Mouse (Mus musculus) c-Kit-negative CD71-positive TER-119-positive erythroid progenitor cells, embryonic 14.5 days (primary cell): Measurements from ENCODE around the gene Ost4.

Experiments used
- DNase-seq: peaks from one replicate; pipeline ENCODE4 v3.0.0-alpha.2; 2013; ENCODE audit warnings: low read depth, low spot score

Gene Ost4

GRCm38 (mm10) chr5:30907413-30908059 lies at the start of gene Ost4:
TSS of gene Ost4 (minus strand) at chr5:30907788.
- DNase-seq: peak; percentile 92

DNA sequence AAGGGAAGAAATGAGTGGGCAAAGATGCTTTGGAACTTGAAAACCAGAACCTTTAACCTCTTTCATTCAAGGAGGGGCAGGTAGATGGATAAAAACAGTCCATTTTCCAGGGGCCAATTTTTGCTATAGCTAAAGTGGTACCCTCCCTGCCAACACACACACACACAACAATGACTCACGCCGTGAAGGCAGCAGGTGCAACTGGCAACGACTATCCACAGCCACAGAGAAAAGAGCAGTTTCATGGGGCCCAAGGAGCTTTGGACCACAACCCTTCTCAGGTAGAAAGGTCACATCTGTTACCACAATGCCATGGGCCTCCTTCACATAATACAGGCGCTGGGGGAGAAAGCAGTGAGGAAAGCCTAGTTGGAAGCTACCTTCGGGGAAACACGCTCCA lies 48.2 kb upstream of the Ost4 start:
- no peak for DNase-seq

DNA sequence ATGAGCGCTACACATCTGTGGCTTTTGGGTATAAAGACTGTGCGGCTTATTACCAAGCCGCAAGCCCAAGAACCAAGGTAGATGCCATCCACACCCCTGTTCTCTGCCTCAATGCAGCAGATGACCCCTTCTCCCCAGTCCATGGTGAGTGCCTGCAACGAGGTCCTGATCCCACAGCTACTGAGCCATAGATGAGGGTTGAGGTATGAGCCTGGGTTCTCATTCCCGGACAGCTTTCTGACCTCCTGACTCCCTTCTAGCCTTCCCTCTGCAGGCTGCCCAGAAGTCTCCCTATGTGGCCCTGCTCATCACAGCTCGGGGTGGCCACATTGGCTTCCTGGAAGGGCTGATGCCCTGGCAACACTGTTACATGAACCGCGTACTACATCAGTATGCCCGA lies 47.0 kb upstream of the Ost4 start:
- no peak for DNase-seq

- no peak for DNase-seq
These were observed 46.5 kb upstream of the Ost4 start for GRCm38 (mm10) chr5:30954065-30954464.

DNA sequence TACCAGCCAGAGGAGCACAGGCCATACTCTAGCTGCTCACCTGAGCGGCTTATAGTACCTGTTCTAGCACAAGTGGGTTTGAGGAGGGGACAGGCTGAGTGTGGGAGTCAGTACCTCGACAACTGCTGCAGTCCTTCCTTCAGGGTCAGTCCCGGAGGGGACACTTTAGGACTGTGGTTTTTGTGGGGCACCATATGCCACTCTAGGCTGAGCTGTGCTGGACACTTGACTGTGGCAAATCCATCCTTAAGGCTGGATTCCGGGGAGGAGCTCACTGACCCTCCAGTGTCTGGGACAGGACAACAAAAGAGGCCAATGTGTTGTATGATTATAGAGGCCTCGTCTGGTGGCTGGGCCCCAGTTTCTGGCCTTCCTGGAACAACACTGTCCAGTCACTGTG lies 45.0 kb upstream of the Ost4 start:
- no peak for DNase-seq

DNA sequence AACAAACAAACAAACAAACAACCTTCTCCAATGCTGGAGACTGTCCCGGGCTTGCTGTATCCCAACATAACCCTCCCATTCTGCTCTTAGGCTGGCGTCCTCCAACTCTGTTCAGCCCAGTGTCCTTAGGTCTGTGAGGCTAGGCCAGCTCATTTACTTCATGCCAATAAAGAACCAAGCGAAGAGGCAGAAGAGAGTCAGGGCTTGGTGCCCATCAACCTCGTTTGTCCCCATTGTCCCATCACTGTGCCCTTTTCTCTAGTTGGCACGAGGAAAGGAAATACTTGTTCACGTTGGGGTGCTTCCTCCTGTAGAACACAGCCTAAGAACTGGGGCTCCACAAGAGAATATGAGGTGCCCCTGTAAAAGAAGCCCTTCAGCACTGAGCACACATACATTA lies 44.1 kb upstream of the Ost4 start:
- DNase-seq: no peak

- DNase-seq: no peak
These were observed 43.3 kb upstream of the Ost4 start for GRCm38 (mm10) chr5:30950922-30951321.

GRCm38 (mm10) chr5:30950451-30950850 lies 42.9 kb upstream of the Ost4 start:
- no peak for DNase-seq

DNA sequence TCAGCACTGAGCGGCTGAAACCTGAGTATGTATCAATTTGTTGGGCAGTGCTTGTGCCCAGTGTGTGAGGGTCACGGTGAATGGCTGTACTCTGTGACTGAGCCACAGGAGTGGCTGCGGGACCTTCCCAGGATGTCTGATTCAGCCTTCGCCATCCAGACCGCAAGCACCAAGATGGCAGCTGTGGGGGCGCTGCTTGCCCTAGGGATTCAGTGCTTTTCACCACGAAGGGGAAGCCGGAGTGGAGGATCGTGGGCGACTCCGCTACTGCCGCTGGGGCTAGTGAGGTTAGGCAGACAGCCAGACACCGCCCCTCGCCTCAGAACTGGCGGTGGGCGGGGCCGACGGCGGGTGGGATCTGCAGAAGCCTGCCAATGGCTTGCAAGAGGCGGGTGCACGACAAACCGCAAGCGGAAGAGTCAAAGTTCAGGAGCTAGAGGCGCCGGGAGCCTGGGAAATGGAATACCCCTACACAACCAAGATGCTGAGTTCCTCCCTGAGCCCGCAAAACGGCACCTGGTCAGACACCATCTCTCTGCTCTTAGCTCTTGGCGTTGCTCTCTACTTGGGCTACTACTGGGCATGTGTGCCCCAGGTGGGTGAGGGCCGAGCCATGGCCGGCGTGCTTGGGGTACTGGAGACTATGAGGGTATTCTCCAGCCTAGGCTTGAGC lies 42.2 kb upstream of the Ost4 start:
- DNase-seq: peak; percentile 57

- no peak for DNase-seq
These were observed 41.0 kb upstream of the Ost4 start for GRCm38 (mm10) chr5:30948620-30949019.

DNA sequence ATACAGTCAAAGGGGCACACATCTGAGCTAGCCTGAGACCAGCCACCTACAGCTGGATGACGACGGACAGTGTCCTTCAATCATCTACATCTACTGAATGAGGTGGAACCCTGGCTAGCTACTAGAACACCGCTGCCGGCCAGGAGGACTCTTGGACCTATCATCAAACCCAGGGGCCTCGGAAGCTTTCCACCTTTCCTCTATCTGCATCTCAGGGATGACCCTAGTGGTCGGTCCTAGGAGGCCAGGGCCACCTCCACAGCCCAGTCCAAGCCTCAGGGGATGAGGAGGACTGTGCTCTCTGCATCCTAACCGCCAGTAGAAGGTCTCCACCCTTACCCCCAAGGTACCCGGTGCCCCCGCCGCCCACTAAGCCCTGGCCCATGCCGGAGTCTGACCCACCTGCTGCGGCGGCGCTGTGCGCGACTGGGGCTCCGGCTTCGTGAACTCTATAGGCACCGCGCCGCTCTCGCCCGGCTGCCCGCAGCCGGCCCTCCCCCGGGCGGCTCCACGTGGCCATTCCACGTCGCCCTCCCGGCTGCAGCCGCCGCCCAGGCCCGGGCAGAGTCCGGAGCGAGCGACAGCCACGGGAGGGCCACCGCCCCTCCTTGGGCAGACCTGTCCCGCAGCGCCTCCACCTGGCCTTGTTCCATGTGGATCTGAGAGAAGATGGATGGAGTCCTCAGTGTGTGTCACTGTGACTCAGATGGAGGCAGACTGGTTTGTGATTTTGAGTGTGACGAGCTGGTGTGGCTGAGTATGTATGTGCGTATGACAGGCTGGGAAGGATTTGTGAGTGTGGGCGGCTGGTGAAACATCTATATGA lies 37.6 kb upstream of the Ost4 start, which contains the start of gene Cgref1:
Cgref1 (minus strand) TSS at position 636 of the 826 bp plus-strand sequence.
- no peak for DNase-seq

DNA sequence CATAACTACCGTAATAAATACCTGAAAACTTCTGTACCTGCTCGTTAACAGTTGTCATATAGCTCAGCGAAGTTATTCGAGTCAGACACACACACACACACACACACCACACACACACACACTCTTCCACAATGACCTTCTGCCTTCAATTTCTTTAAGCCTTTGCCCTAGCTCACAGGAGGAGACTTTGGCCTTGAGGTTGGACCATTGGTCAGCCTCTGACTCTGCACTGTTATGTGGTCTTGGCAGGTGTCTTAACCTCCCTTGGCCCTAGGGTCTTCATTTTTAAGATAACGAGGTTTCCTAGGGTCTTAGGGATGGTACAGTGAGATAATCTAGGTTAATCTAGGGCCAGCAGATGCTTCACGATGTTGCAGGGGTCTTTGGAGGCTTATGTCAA lies 36.8 kb upstream of the Ost4 start:
- no peak for DNase-seq

DNA sequence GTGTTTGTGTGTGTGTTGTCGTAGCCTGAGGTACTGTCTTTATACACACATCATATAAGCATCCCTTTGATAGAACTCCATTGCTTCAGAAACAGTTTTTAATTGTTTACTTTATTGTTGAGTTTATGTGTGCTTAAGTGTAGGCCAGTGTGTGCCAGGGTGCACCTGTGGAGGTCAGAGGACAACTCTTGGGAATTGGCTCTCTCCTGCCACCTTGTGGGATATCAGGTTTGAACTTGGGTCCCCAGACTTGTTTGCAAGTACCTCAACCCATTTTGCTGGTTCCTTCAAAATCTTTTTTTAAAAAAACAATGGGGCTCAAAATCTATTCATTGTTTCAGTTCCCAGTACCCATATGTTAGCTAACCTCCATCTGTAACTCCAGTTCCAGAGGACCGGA lies 35.4 kb upstream of the Ost4 start:
- DNase-seq: no peak

DNA sequence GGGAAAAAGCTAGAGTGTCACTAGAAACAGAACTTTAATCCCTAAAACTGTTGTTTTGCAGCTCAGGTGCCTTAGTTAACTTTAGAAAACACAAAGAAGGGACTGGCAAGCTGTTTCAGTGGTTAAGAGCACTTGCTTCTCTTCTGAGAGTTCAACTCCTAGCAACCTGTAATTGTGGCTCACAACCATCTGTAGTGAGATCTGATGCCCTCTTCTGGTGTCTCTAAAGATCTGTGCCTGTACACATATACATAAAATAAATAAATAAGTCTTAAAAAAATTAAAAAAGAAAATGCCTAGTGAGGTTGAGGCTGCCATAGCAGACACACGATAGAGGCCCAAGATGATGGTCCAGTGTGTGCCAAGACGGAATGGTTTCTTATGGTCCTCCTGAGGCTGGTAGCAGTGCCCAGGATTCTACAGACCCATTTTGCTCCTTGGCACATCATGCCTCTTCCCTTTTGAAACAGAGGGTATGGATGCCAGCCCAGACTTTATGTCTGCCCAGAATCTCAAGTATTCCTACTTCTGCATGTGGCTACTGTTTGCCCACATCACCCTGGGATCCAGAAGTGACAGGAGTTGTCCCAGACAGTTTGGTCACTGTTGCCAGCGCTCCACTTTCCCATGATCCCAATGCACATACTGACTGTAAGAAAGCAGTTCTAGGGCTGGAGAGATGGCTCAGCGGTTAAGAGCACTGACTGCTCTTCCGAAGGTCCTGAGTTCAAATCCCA lies 27.3 kb upstream of the Ost4 start:
- no peak for DNase-seq

- DNase-seq: no peak
These were observed 26.1 kb upstream of the Ost4 start for GRCm38 (mm10) chr5:30933705-30934104.

DNA sequence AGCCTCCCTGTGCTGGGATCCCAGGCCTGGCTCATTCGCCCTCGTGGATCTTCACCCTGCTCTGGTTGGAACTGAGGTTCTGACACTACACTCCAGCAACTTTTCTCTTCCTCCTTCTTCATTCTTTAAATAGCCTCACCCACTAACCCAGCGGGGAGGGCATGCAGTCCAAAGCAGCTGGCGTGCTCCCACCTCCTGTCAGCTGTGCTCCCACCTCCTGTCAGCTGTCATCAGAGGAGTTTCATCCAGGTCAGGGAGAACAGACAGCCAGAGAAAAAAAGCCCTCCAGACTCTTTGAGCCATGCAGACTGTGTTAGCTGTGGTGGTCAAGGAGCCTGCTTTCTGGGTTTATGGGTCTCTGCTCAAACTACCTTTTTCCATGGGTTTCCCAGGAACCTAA lies 23.8 kb upstream of the Ost4 start:
- DNase-seq: no peak

DNA sequence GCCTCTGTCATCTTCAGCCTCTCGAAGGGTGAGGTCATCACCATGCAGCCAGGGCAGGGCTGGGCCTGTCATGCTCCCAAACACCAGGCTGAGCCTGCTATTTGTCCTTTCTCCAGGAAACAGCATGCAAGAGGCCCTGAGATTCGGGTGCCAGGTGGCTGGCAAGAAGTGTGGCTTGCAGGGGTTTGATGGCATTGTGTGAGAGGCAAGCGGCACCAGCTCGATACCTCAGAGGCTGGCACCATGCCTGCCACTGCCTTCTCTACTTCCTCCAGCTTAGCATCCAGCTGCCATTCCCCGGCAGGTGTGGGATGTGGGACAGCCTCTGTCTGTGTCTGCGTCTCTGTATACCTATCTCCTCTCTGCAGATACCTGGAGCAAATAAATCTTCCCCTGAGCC lies 23.3 kb upstream of the Ost4 start:
- no peak for DNase-seq

GRCm38 (mm10) chr5:30930121-30930520 lies 22.5 kb upstream of the Ost4 start:
- DNase-seq: no peak

GRCm38 (mm10) chr5:30927945-30928529 lies 20.4 kb upstream of the Ost4 start:
- no peak for DNase-seq

- no peak for DNase-seq
These were observed 18.5 kb upstream of the Ost4 start for GRCm38 (mm10) chr5:30926073-30926472.

DNA sequence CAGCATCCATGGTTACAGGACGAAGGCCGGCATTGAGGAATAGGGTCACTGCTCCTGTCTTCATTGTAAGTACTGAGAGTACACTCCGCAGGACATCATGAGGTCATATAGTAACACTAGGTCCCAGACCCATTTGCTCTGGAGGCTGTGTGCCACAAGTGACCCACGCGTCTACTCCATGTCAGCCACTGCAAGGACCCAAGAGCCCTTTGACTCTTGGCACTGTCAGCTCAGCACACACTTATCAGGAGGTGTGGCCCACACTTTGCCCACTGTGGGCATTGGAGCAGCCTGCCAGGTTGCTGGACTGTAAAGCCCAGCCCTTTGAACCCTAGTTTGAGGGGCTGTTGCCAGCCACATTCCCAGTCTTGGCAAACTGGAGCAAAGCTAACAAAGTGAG lies 17.6 kb upstream of the Ost4 start:
- no peak for DNase-seq

- no peak for DNase-seq
These were observed 17.0 kb upstream of the Ost4 start for GRCm38 (mm10) chr5:30924614-30925013.
